8 mouse cellular contexts compared by ENCODE assay signal in the genomic region with DNA sequence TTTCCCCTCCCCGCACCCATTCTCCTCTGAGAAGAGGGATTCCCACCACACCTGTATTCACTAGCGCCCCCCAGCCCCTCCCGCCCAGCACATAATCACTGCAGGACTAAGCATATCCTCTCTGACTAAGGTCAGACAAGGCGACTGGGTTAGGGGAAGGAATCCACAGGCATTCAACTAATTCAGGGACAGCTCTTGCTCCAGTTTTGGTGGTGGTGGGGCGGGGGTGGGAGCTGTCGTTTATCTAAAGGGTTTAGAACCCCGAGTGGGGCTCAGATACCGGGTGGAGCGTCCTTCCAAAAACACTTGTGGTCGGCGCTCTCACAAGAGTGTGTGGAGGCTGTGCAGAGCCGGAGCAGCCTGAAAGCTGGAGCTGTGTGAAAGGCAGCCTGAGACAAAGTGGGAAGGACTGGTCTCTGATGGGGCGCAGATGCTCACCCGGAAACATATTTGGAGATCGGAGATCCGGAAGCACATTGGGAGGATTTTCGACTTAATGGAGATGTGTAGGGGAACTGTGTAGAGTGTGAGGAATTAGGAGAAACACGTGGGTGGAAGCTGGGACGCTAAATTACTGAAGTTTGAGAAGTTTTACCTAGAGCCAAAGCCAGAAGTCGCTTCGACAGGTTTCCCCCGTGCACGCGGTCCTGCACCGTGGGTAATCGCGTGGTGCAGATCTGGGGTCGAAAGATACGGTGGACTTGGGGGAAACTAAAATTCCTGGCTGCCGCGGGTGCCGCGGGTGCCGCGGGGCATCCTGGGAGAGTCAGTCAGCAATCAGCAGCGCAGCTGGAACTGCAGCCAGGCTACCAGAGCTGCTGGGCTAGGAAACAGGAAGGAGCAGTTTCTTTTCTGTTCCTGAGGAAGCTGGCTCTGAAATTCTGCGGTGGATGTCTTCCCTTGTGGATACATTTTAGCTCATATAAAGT. TPM values are rescaled to one million over a fixed set of nuclear protein-coding genes. Genes with fewer than 3 reads are reported as not detected.
DNase-seq lines count a peak whose midpoint lies in the region; ATAC-seq and TF ChIP-seq lines count a peak whose summit lies in the region.

No protein-coding gene starts in this region.

- H3K4me2 ChIP-seq in embryonic facial prominence, embryonic 11.5 days (ENCODE audit: low read depth, low read length): peak overlapping the region; percentile 77
- H3K4me2 ChIP-seq in midbrain, postnatal 0 days (ENCODE audit: low read depth, low read length, poor library complexity, severe bottlenecking): peak overlapping the region; percentile 80

- H3K9me3 ChIP-seq in embryonic facial prominence, embryonic 11.5 days (replicated peaks; ENCODE audit: control insufficient read depth, low read length): no peaks in the 10 kb centered on the region
- no peaks in the 10 kb centered on the region for H3K9me3 ChIP-seq in midbrain, postnatal 0 days (ENCODE audit: low read length)

- no peaks in the 10 kb centered on the region for H3K4me1 ChIP-seq in embryonic facial prominence, embryonic 11.5 days (ENCODE audit: control insufficient read depth, insufficient read depth, low read length)
- H3K4me1 ChIP-seq in midbrain, postnatal 0 days (ENCODE audit: insufficient read depth, low read length): no peaks in the 10 kb centered on the region

- H3K9ac ChIP-seq in embryonic facial prominence, embryonic 11.5 days (replicated peaks; ENCODE audit: low read length): peak overlapping the region; percentile 74
- H3K9ac ChIP-seq in midbrain, postnatal 0 days (replicated peaks; ENCODE audit: low read length, poor library complexity, severe bottlenecking): peak overlapping the region; percentile 60

- 0% methylated on average over 37 of the region's 37 CpGs for WGBS in embryonic facial prominence, embryonic 11.5 days
- WGBS in midbrain, postnatal 0 days: under 1% methylated on average over 37 of the region's 37 CpGs

- TF ChIP-seq CTCF in midbrain, postnatal 0 days (IDR thresholded peaks at IDR 0.05): no peak

- peak overlapping the region; percentile 49 for H3K4me3 ChIP-seq in embryonic facial prominence, embryonic 11.5 days (ENCODE audit: low read depth, low read length)
- peak overlapping the region; percentile 51 for H3K4me3 ChIP-seq in midbrain, postnatal 0 days (ENCODE audit: low read depth, low read length)

- peak overlapping the region; percentile 79 for H3K27ac ChIP-seq in embryonic facial prominence, embryonic 11.5 days (replicated peaks; ENCODE audit: low read depth, low read length)
- H3K27ac ChIP-seq in midbrain, postnatal 0 days (ENCODE audit: low read depth, low read length): peak overlapping the region; percentile 72

- no peaks in the 10 kb centered on the region for H3K27me3 ChIP-seq in embryonic facial prominence, embryonic 11.5 days (ENCODE audit: control insufficient read depth, insufficient read depth, low read length)
- no peaks in the 10 kb centered on the region for H3K27me3 ChIP-seq in midbrain, postnatal 0 days (ENCODE audit: insufficient read depth, low read length)
- no peaks in the 10 kb centered on the region for H3K27me3 ChIP-seq in splenic B cell, adult 2 months (ENCODE audit: control insufficient read depth, insufficient read depth, low read length, poor library complexity, severe bottlenecking)

- ATAC-seq in embryonic facial prominence, embryonic 11.5 days (replicated peaks; ENCODE audit: insufficient number of reproducible peaks, low FRiP score, low TSS enrichment, low read depth): peak; percentile 91
- ATAC-seq in midbrain, postnatal 0 days (ENCODE audit: low FRiP score): peak; percentile 89

- no peaks in the 10 kb centered on the region for H3K36me3 ChIP-seq in embryonic facial prominence, embryonic 11.5 days (replicated peaks; ENCODE audit: control insufficient read depth, insufficient read depth, low read depth, low read length)
- no peaks in the 10 kb centered on the region for H3K36me3 ChIP-seq in midbrain, postnatal 0 days (ENCODE audit: insufficient read depth, low read length)
- H3K36me3 ChIP-seq in splenic B cell, adult 2 months (ENCODE audit: control insufficient read depth, insufficient read depth, low read length, poor library complexity, severe bottlenecking): no peaks in the 10 kb centered on the region

- DNase-seq in 3T3-L1 (ENCODE audit: low read depth, low spot score) (peak; percentile 84), liver (peak; percentile 83)
- DNase-seq in adrenal gland, postnatal 25 days: peak; percentile 74
- DNase-seq in embryonic facial prominence, embryonic 11.5 days (ENCODE audit: low spot score): peak; percentile 86
- peak; percentile 80 for DNase-seq in heart, adult 8-10 months (ENCODE audit: low spot score)
- DNase-seq in kidney, adult 8-10 months: peak; percentile 62 to 70
- peak; percentile 74 for DNase-seq in midbrain, postnatal 0 days (ENCODE audit: low spot score)
- DNase-seq in splenic B cell, adult 2 months (ENCODE audit: low read depth, low spot score): peak; percentile 40

RNA-seq across cellular contexts. Expression of a gene that starts 18.9 kb away (rescaled TPM):
- total RNA-seq in adrenal gland, postnatal 25 days (2021): 30.4 and 31.9 TPM in 2 replicates
- polyA plus RNA-seq in embryonic facial prominence, embryonic 11.5 days (2014; fragmentation: Nextera tagmentation; extraction: Ambion mirVana): 1.8 and 3.2 TPM in 2 replicates
- total RNA-seq in heart, adult 8-10 months (2022): 1 to 10 TPM; 5.4 to 7.1 (median 6.2) TPM
- 2.9 and 4.1 TPM in 2 replicates for total RNA-seq in midbrain, postnatal 0 days (2014; rRNA removed)
- polyA plus RNA-seq in midbrain, postnatal 0 days (2015; fragmentation: Nextera tagmentation; extraction: Ambion mirVana): 1.9 and 2.1 TPM in 2 replicates

RNA-seq across cellular contexts. Expression of a gene that starts 27.7 kb away (rescaled TPM):
- 4.7 and 5.4 TPM in 2 replicates for total RNA-seq in adrenal gland, postnatal 25 days (2021)
- polyA plus RNA-seq in embryonic facial prominence, embryonic 11.5 days (2014; fragmentation: Nextera tagmentation; extraction: Ambion mirVana): 10.3 and 10.4 TPM in 2 replicates
- 1 to 10 TPM; 1.8 to 3.1 (median 2.4) TPM for total RNA-seq in heart, adult 8-10 months (2022)
- total RNA-seq in midbrain, postnatal 0 days (2014; rRNA removed): 1.5 and 5.4 TPM in 2 replicates
- polyA plus RNA-seq in midbrain, postnatal 0 days (2015; fragmentation: Nextera tagmentation; extraction: Ambion mirVana): 8.9 and 10.5 TPM in 2 replicates

RNA-seq across cellular contexts. Expression of a gene that starts 50.3 kb away (rescaled TPM):
- 10.0 and 10.7 TPM in 2 replicates for total RNA-seq in adrenal gland, postnatal 25 days (2021)
- 17.4 and 22.1 TPM in 2 replicates for polyA plus RNA-seq in embryonic facial prominence, embryonic 11.5 days (2014; fragmentation: Nextera tagmentation; extraction: Ambion mirVana)
- total RNA-seq in heart, adult 8-10 months (2022): 1 to 10 TPM; 2.8 to 3.5 (median 3.1) TPM
- 11.5 and 13.5 TPM in 2 replicates for total RNA-seq in midbrain, postnatal 0 days (2014; rRNA removed)
- 15.7 and 18.5 TPM in 2 replicates for polyA plus RNA-seq in midbrain, postnatal 0 days (2015; fragmentation: Nextera tagmentation; extraction: Ambion mirVana)

Comparison
In these comparisons a context has a peak if more than half of its experiments do, and no peak if none do; other contexts are left out.
1. Peak in every context shown above with its lines: DNase-seq, ATAC-seq, H3K4me3 ChIP-seq and H3K27ac ChIP-seq.